Mouse (Mus musculus) retina, embryonic 14.5 days (tissue): Measurements from ENCODE around the gene Rnasel.
"Not testable (repeated sequence)": the region's sequence is repeated elsewhere in the genome, so short reads cannot be mapped to it uniquely, and the experiment has no call there.

Experiments
- DNase-seq: peaks from one replicate; pipeline ENCODE4 v3.0.0-alpha.2; 2015; ENCODE audit warnings: low spot score

Rnasel gene

DNA sequence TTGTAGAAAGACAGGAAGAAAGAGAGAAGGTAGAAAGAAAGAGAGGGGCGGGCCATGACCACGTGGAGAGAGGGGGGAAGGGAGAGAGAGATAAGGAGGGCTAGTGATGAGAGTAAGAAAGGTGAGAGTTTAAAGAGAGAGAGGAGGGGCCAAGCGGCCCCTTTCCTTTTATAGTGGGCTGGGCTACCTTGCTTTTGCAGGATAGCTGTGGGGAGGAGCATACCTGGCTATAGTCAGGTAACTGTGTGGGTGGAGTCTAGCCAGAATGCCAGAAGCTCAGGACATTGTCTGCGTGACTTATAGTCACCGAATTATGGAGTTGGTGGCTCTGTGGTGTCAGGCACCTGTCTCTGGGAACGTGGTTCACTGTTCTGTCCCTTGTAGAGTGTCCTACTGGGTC, 20.3 kb downstream of the Rnasel start:
- not testable (repeated sequence) for DNase-seq

DNA sequence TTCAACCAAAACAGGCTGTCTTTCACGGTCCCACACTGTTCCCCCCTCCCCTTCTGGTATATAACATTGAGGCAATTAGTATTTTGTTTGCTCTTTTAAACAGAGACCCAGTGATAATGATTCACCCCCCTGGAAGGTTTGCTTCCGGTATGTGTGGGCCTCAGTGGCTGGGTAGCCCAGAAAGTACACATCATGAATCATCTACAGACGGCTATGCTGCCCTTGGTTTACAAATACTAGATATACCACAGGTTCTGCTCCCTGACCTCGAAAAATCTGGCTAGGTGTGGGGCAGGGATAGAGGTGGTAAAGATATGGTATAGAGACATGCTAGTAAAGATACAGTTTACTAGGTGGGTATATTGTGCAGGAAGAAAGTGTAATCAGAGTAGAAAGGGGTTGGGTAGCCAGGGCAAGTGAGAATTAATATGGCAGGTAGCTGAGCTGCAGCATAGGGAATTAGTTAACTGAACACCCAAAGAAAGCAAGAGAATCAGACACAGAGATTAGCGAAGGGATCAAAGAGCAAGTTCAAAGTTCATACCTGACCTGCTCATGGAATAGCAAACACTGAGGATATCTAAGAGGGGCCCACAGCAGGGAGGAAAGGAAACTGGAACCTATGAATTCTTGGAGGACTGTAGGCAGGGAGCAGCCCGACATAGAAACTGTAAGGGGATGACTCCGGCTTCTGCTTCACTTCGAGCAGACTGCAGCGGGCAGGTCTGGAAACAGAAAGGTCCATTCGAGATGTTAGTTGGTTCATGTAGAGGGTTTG, 21.0 kb downstream of the Rnasel start:
- DNase-seq: no peak

DNA sequence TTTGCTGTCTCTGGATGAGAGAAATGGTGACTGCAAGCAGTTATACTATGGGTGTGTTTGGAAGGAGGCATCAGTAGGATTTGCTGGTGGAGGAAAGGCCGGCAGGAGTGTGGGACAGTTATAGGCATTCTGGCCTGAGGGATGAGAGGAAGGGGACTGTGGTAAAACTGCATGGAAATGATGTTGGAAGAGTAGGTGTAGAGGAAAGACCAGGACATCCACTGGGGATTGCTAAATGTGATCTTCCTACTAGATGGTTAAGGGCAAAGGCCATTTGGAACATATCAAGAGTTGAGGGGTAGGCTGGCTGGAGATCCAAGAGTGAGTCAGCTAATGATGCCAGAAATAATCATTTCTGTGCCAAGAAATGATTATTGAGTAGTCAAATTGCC, 21.5 kb downstream of the Rnasel start:
- no peak for DNase-seq

DNA sequence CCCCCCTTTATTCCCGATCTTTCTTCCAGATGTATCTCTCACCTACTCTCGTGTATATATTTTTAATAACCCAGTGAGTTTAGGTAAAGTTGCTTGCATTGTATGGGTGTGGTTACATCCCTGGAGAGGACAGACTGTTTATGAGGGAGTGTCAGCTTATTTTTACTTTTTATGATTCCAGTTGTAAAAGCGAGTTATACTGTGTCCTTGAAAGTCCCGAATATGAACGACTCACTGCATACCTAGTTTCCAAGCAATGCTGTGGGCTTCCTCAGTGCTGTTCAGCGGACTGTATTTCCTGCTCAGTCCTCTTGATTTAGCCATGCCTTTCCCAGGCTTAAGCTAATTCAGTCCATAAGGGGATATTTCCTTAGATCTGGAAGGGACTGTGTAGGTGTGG, 25.9 kb downstream of the Rnasel start:
- no peak for DNase-seq

DNA sequence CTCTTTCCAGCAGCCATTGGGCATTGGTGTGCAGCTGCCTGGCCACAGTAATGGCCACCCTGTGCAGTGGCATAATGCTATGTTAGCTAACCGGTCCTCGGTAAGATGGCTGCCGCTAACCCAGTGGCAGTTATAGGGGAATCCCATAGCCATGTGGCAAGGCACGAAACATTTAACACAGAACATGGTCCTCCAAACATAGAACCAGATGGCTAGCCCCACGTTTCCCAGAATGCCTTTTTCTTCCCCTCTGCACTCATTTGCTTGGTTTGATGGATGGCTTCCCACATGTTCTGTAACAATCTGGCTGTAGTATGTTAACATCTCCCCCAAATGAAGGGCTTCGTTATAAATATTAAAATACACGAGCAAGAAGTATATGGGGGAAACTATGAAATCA, 27.0 kb downstream of the Rnasel start:
- DNase-seq: no peak

DNA sequence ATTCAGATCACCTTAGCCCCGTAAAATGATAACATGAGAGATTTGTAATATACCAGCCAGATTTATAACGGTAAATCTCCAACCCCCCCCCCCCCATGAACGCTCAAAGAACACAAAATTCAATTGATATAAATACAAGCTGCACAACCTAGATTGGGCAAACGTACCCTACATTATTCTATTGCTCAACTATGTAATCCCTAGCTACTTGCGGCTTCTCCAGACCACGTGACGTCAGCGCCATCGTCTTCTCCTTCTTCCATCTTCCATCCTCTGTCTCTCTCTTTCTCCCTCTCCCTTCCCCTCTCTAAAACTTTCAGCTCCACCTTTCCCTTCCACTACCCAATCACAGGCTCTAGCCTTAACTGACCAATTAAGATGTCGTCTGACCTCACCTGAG, 29.0 kb downstream of the Rnasel start:
- no peak for DNase-seq

DNA sequence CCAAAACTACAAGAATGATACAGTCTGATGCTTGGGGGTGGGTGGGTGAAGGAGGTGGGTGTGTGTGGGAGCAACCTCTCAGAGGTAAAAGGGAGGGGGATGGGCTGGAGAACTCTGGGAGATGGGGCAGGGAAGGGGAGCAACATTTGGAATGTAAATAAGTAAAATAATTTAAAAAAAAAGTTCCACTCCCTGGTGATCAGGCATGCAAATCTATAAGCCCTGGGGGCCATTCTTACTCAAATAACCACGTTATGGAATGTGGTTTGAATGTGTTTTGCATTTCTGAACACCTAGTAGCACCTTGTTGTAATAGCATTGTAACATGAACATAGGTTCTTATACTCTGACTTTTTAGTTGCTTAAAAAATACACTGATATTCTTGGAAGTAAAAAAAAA, 34.1 kb downstream of the Rnasel start:
- no peak for DNase-seq

DNA sequence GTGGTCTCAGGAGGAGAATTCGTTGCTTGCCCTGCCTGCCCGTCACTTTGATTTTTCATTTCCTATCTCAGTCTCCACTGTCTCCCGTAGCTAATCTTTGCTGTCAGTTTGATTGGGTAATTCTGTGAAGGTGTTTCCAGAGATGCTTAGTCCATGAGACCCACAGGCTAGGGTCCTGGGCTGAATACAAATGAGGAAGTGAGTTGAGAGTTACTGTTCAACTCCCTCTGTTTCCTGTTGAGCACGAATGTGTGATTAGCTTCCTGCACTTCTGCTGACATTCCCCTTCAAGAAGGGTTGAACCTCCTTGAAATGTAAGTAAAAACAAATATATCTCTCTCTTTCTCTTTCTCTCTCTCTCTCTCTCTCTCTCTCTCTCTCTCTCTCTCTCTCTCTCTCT, 36.4 kb downstream of the Rnasel start:
- no peak for DNase-seq

DNA sequence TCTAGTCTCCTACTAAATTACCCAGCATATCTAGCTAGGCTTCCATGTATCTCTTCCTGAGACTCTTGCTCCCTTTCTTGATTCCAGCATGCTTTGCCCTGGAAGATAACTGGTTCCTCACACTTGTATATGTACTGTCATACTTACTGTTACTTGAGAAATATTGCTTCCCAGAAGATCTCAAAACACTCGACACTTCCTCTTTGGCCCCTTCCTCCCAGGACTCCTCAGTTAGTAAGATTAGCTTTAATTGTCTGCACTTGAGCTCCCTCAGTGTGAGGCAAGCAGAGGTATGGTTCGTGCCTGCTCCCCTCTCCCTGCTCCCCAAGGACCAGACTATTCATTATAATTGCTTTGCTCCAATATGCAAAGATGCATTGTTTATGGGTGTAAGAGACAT, 41.5 kb downstream of the Rnasel start:
- no peak for DNase-seq

DNA sequence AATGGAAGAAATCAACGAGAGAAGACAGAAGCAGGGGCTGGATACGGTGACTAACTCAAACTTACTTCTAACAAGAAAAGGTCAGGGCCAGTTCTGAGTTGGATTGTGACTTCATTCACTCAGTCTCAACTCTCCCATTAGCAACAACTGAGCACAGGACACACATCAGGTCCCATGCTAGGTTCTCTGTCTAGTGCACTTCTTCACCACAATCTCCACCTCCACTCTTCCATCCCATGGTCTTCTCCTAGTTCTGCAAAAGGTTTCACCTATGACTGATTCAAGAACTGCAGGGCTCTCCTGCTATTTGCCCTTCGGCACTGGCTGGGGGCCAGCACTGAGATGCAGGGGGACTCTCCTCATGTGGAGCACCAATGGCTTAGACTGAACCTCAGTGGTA, 45.0 kb downstream of the Rnasel start:
- DNase-seq: no peak

DNA sequence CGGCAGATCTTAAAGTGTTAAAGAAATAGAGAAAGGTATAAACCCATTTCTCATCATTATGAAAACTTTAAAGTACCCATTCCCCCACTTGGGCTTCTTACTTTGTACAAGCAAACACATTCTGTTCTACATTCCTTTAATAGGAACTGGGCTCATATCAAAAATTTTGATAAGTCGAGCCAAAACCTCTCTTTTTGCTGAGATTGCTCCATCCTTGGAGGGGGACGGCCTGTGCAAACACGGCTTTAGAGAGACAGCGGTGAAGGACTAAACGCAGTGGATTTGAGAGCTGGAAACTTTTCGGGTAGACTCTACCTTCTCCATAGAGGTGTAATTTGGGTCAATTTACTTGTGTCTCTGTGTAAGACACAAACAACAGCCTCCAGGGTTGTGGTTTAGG, 53.5 kb downstream of the Rnasel start:
- DNase-seq: no peak

DNA sequence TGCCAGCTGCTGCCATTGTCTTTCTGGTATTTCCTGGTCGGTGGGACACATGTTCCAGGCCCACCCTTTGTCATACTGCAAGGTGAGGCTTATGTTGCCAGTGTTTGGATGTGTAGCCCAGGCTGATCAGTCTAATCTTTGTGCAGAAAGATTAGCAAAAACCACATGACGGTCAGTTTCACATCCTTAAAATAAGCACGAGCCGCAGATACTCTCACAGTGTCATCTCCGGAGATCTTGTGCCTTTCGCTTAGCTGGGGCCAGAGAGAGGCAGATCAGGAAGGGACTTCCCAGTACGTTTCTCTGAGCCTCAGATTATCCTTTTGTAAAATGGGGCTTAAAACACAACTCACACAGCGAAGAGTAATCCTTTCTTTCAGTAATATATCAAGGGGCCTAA, 54.3 kb downstream of the Rnasel start:
- DNase-seq: no peak

DNA sequence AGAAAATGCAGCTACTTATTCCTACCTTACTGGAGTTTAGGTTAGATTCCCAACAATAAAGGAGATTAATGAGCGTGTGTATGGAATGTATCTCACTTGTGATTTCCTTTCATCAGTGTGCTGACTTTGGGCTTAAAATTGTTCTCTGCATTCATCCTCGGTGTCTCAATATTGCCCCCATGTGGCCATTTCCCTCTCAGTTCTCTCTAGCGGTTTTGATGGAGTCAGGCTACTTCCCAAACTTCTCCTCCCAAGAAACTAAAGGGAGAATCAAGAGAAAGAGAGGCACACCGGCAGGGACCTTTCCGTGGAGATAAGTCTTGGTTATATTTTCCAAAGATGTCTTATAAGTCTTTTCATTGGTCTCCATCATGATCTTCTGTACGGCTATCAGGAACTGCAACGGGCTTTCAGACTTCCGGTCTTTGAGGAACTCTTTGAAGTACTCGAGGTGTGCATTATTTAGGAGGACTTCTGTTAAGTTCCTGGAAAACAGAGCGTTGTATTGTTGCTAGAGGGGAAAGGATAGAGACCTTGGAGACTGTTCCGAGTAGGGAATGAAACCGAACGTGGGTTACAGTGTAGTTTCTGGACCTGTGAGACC, 58.3 kb downstream of the Rnasel start:
- DNase-seq: peak; percentile 78
